Mouse (Mus musculus): ENCODE results near the gene Nup214. TPM values are rescaled to one million over a fixed set of nuclear protein-coding genes. Genes with fewer than 3 reads are reported as not detected.

The Nup214 gene
- 10 to 100 TPM; 71.1 to 86.6 TPM for total RNA-seq (2021)
- long read RNA-seq, experiment 1, partial matches to known transcripts: 2 of 12 reads
- long read RNA-seq, experiment 1, other reads (novel, unspliced or antisense): 5 of 12 reads
- long read RNA-seq, experiment 2, partial matches to known transcripts: 6 of 12 reads
- long read RNA-seq, experiment 2, other reads (novel, unspliced or antisense): 4 of 12 reads

GRCm38 (mm10) chr2:31974141-31974808, at the start of gene Nup214:
Gene Nup214 (plus strand): TSS chr2:31974436.
- DNase-seq (ENCODE audit: low spot score in 2 of 2): peak; percentile 98 to 100

GRCm38 (mm10) chr2:31924811-31925210, 49.4 kb upstream of the Nup214 start:
- no peak for DNase-seq (ENCODE audit: low spot score in 2 of 2)

- no peak for DNase-seq (ENCODE audit: low spot score in 2 of 2)
Measured at GRCm38 (mm10) chr2:31925936-31926335, 48.3 kb upstream of the Nup214 start.

GRCm38 (mm10) chr2:31929664-31930063, 44.6 kb upstream of the Nup214 start:
- no peak for DNase-seq (ENCODE audit: low spot score in 2 of 2)

GRCm38 (mm10) chr2:31934551-31934950, 39.7 kb upstream of the Nup214 start:
- no peak for DNase-seq (ENCODE audit: low spot score in 2 of 2)

- DNase-seq (ENCODE audit: low spot score in 2 of 2): no peak
Measured at GRCm38 (mm10) chr2:31935054-31935453, 39.2 kb upstream of the Nup214 start.

- DNase-seq (ENCODE audit: low spot score in 2 of 2): no peak
Measured at GRCm38 (mm10) chr2:31938298-31938697, 35.9 kb upstream of the Nup214 start.

- DNase-seq (ENCODE audit: low spot score in 2 of 2): no peak
Measured at GRCm38 (mm10) chr2:31943011-31943410, 31.2 kb upstream of the Nup214 start.

- DNase-seq (ENCODE audit: low spot score in 2 of 2): no peak
Measured at GRCm38 (mm10) chr2:31945580-31945979, 28.7 kb upstream of the Nup214 start.

GRCm38 (mm10) chr2:31948392-31948791, 25.8 kb upstream of the Nup214 start:
- DNase-seq (ENCODE audit: low spot score in 2 of 2): no peak

GRCm38 (mm10) chr2:31948801-31949200, 25.4 kb upstream of the Nup214 start:
- DNase-seq (ENCODE audit: low spot score in 2 of 2): no peak

GRCm38 (mm10) chr2:31950058-31950871, 24.0 kb upstream of the Nup214 start, which contains the start of gene Aif1l:
Gene Aif1l (plus strand): TSS chr2:31950139.
- DNase-seq (ENCODE audit: low spot score in 2 of 2): peak; percentile 41 to 42

- no peak for DNase-seq (ENCODE audit: low spot score in 2 of 2)
Measured at GRCm38 (mm10) chr2:31950966-31951365, 23.3 kb upstream of the Nup214 start.

GRCm38 (mm10) chr2:31952236-31952635, 22.0 kb upstream of the Nup214 start:
- DNase-seq (ENCODE audit: low spot score in 2 of 2): no peak

GRCm38 (mm10) chr2:31952725-31953124, 21.5 kb upstream of the Nup214 start:
- DNase-seq (ENCODE audit: low spot score in 2 of 2): no peak

GRCm38 (mm10) chr2:31953687-31954086, 20.5 kb upstream of the Nup214 start:
- DNase-seq (ENCODE audit: low spot score in 2 of 2): no peak

GRCm38 (mm10) chr2:31954779-31955181, 19.5 kb upstream of the Nup214 start:
- no peak for DNase-seq (ENCODE audit: low spot score in 2 of 2)

GRCm38 (mm10) chr2:31955686-31956085, 18.6 kb upstream of the Nup214 start:
- DNase-seq (ENCODE audit: low spot score in 2 of 2): no peak

- no peak for DNase-seq (ENCODE audit: low spot score in 2 of 2)
Measured at GRCm38 (mm10) chr2:31957211-31957610, 17.0 kb upstream of the Nup214 start.

GRCm38 (mm10) chr2:31960986-31961385, 13.2 kb upstream of the Nup214 start:
- DNase-seq (ENCODE audit: low spot score in 2 of 2): no peak

- no peak for DNase-seq (ENCODE audit: low spot score in 2 of 2)
Measured at GRCm38 (mm10) chr2:31961791-31962222, 12.4 kb upstream of the Nup214 start.
